Mouse (Mus musculus) neural tube, embryonic 11.5 days (tissue): ENCODE data around the gene Ptgfrn. TPM values are rescaled to one million over a fixed set of nuclear protein-coding genes. Genes with fewer than 3 reads are reported as not detected.
A peak's percentile ranks its signal among the peaks of the same experiment; 100 is the strongest.

ENCODE experiments used
- ATAC-seq: fragments of 200-750 bp; cut with Nextera tagmentation; 2 replicates; pipeline ENCODE4 v1.8.0; 2017; ENCODE audit warnings: moderate number of reproducible peaks, mild to moderate bottlenecking, moderate TSS enrichment, moderate library complexity; ENCODE audit not compliant: insufficient read depth, low FRiP score, low TSS enrichment
- DNase-seq: peaks from one replicate; pipeline ENCODE4 v3.0.0-alpha.2; 2015; ENCODE audit warnings: low spot score
- H3K27ac ChIP-seq: fragments of 300-500 bp; sonication (generic); 2 replicates; pipeline ENCODE4 v1.5.1; 2014; ENCODE audit warnings: low read depth, mild to moderate bottlenecking, low read length
- H3K27me3 ChIP-seq: fragments of 300-500 bp; sonication (generic); 2 replicates; pipeline ENCODE4 v1.6.1; 2014; ENCODE audit warnings: mild to moderate bottlenecking, low read length, mixed read lengths; ENCODE audit not compliant: control insufficient read depth, insufficient read depth
- H3K36me3 ChIP-seq: fragments of 300-500 bp; sonication (generic); 2 replicates; pipeline ENCODE4 v1.6.1; 2014; ENCODE audit warnings: mild to moderate bottlenecking, low read length, moderate library complexity, mixed read lengths; ENCODE audit not compliant: control insufficient read depth, insufficient read depth
- H3K4me1 ChIP-seq: fragments of 300-500 bp; sonication (generic); 2 replicates; pipeline ENCODE4 v1.6.1; 2014; ENCODE audit warnings: low read length, mixed read lengths; ENCODE audit not compliant: control insufficient read depth, insufficient read depth
- H3K4me2 ChIP-seq: fragments of 300-500 bp; sonication (generic); 2 replicates; pipeline ENCODE4 v1.6.1; 2014; ENCODE audit warnings: low read depth, mild to moderate bottlenecking, moderate library complexity
- H3K4me3 ChIP-seq: fragments of 300-500 bp; sonication (generic); 2 replicates; pipeline ENCODE4 v1.5.1; 2014; ENCODE audit warnings: low read depth, low read length
- H3K9ac ChIP-seq: fragments of 300-500 bp; sonication (generic); 2 replicates; pipeline ENCODE4 v1.6.1; 2014; ENCODE audit warnings: mild to moderate bottlenecking, low read length
- H3K9me3 ChIP-seq: fragments of 300-500 bp; sonication (generic); 2 replicates; pipeline ENCODE4 v1.6.1; 2016; ENCODE audit warnings: low read length; ENCODE audit not compliant: control insufficient read depth
- WGBS: fragments of 180-500 bp; shearing (Covaris S2); extraction: QIAGEN DNeasy Blood & Tissue Kit; methylation state at CpG from one replicate; pipeline ENCODE4 v1.1.7; 2014; 5-methylcytosine and 5-hydroxymethylcytosine counted together
- polyA plus RNA-seq: library from polyadenylated mRNA; unstranded; fragments of >200 nt; fragmentation: Nextera tagmentation; extraction: Ambion mirVana; gene quantifications from 2 replicates; pipeline ENCODE4 v1.2.1, GENCODE M21; 2014

The Ptgfrn gene
- polyA plus RNA-seq, 1 experiment from 2014 or later: 3.1 TPM

DNA sequence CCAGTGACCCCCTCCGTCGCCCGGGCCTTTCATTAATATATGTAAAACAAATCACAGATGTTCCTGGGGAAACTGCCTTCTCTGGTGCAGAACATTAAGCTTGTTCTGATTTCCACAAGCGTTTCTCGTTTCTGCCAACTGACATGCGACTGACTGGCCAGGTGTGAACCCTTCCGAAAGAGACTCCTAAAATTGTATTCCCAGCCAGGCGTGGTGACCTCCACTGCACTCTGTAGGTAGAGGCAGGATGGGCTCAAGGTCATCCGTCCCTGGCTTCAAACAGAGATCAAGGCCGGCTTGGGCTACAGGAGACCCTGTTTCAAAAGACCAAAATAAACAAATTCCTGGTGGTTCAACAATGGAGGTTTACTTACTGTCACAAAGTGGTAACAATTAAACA, 1.2 kb upstream of the Ptgfrn start:
- no peak for ATAC-seq
- Histone ChIP-seq H3K4me1 (peaks cover 11% of the 10 kb centered on the region), H3K27ac (no peak overlapping the region), H3K4me3 (no peak overlapping the region), H3K9me3 (no peaks in the 10 kb centered on the region), H3K9ac (no peak overlapping the region), H3K27me3 (no peaks in the 10 kb centered on the region), H3K36me3 (no peaks in the 10 kb centered on the region), H3K4me2 (no peak overlapping the region)
- 45% methylated on average over 10 of the region's 10 CpGs for WGBS
- no peak for DNase-seq

DNA sequence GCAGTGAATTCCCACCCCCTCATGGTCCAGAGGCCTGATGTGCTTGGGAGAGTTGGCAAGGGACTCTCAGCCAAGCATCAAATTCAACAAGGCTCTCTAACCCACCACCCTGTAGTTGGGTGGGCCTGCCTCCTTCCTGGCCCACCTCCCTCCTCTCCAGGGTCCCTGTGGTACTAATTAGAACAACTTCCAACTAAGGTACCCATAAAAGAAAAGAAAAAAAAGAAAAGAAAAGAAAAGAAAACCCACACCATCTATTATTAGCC, 693 bp upstream of the Ptgfrn start:
- H3K4me1 ChIP-seq: peaks cover 11% of the 10 kb centered on the region
- H3K9me3 ChIP-seq: no peaks in the 10 kb centered on the region
- H3K27ac ChIP-seq: no peak overlapping the region
- H3K36me3 ChIP-seq: no peaks in the 10 kb centered on the region
- H3K4me2 ChIP-seq: peak overlapping the region; percentile 93
- peak overlapping the region; percentile 85 for H3K4me3 ChIP-seq
- DNase-seq (no peak), ATAC-seq (no peak)
- H3K27me3 ChIP-seq: no peaks in the 10 kb centered on the region
- H3K9ac ChIP-seq: no peak overlapping the region

DNA sequence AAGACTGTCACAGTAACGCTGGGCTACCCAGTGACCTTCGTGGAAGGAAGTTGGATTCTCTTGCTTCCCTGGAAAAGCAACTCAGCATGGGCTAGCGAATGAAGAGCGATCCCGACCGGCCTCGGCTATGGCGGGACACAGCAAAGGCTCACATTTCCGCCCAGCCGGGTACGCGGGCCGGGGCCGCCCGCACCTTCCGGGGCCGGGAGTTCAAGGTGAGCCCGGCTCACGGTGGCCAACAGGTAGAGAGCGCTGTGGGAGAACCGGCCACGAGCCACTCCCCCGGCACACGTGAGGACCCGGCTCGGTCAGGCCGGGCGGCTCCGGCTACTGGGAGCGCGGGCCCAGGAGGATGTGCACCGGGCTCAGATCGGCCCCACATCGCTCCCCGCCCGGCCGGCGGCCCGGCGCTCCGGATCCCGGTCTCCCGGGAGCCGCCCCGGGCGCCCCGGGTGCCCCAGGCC, 488 bp downstream of the Ptgfrn start:
- H3K27me3 ChIP-seq: no peaks in the 10 kb centered on the region
- H3K9me3 ChIP-seq: no peaks in the 10 kb centered on the region
- DNase-seq (peak; percentile 47), ATAC-seq (peak; percentile 46)
- peak overlapping the region; percentile 89 for H3K9ac ChIP-seq
- peaks cover 11% of the 10 kb centered on the region for H3K4me1 ChIP-seq
- WGBS: under 1% methylated on average over 22 of the region's 47 CpGs
- no peaks in the 10 kb centered on the region for H3K36me3 ChIP-seq
- H3K4me3 ChIP-seq: peak overlapping the region; percentile 85
- peak overlapping the region; percentile 93 for H3K4me2 ChIP-seq
- 0 out of 2 replicates have a peak overlapping the region, but pooled peaks have one; percentile 42 for H3K27ac ChIP-seq

DNA sequence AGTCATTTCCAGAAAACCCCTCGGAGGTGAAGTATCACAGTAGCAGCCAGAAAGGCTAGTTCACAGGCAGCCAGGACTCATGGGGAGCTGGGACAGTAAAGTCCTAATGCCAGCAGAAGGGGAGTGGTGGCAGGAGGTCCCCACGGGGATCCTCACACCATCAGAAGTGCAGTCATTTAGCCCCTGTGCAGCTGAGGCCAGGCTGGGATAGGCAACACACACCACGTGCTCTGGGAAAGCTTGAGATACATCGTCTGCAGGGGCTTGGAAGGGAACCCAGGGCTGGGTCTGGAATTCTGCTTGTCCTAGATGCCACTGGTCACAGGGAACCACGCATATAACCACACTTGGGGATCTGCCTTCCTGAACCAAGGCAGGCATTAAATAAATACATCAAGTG, 1.2 kb downstream of the Ptgfrn start:
- no peaks in the 10 kb centered on the region for H3K36me3 ChIP-seq
- H3K4me2 ChIP-seq: peak overlapping the region; percentile 93
- no peaks in the 10 kb centered on the region for H3K27me3 ChIP-seq
- DNase-seq (no peak), ATAC-seq (no peak)
- H3K9me3 ChIP-seq: no peaks in the 10 kb centered on the region
- H3K4me3 ChIP-seq: peak overlapping the region; percentile 85
- peak overlapping the region; percentile 89 for H3K9ac ChIP-seq
- peaks cover 11% of the 10 kb centered on the region for H3K4me1 ChIP-seq
- no peak overlapping the region for H3K27ac ChIP-seq
- WGBS: 18% methylated on average over 5 of the region's 5 CpGs

DNA sequence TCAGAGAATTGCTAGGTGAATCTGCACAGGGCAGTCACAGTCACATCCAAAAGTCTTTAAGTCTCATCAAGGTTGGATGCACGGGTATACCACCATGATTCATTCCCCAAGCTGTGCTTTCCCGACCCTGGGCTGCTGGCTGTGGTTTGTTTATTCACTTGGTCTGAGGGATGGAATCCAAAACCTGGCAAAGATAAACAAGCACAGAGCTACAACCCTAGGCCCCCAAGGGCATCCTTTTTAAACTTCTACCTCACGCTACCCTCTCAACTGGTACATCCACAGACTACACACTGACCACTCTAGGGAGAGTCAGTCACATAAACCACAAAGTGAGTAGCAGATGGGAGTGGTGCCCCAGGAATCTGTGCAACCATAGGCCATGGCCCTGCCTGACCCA, 1.8 kb downstream of the Ptgfrn start:
- DNase-seq (no peak), ATAC-seq (no peak)
- Histone ChIP-seq H3K9me3 (no peaks in the 10 kb centered on the region), H3K4me2 (peak overlapping the region; percentile 12; the same call in 1 of the 2 replicates), H3K9ac (no peak overlapping the region), H3K27ac (no peak overlapping the region), H3K4me1 (peaks cover 11% of the 10 kb centered on the region), H3K27me3 (no peaks in the 10 kb centered on the region), H3K36me3 (no peaks in the 10 kb centered on the region), H3K4me3 (no peak overlapping the region)
- WGBS: 47% methylated on average over 3 of the region's 3 CpGs

DNA sequence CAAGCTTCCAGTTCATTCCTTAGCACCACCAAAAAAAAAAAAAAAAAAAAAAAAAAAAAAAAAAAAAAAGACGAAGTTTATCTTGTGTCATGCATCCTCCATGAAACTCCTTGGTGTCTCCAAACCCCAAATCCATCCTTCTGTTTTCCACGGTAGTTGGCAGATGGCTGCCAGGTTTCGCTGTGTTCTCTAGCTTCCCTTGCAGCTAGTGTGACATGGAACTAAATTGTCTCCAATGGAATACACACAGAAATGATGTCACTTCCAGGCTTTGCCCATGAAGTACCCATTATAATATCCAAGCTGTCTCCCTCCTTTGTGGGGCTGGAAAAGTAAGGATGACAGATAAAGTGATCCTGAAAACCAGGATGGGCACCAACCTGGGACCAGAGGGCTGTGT, 3.8 kb downstream of the Ptgfrn start:
- Histone ChIP-seq H3K27me3 (no peaks in the 10 kb centered on the region), H3K36me3 (no peaks in the 10 kb centered on the region), H3K9me3 (no peaks in the 10 kb centered on the region), H3K4me3 (no peak overlapping the region), H3K4me1 (peaks cover 10% of the 10 kb centered on the region), H3K9ac (no peak overlapping the region), H3K27ac (no peak overlapping the region), H3K4me2 (no peak overlapping the region)
- DNase-seq (no peak), ATAC-seq (no peak)
- 96% methylated on average over 3 of the region's 3 CpGs for WGBS

DNA sequence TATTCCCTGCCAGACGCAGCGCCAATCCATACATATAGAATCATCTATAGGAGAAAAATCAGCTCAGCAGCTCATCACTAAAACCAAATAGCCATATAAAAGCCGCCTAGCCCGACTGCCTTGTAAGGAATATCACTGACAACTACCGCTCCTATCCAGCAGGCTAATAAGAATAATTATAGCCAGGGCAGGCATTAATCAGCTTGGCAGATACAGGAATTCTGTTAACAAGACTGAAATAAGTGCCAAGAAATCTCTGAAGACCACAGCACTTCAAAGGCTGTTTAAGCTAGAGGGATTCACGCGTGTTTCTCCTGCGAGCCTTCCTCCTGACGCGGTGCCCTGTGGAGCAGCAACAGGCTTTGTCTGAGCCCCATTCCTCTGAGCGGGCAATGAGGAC, 4.6 kb downstream of the Ptgfrn start:
- no peaks in the 10 kb centered on the region for H3K9me3 ChIP-seq
- DNase-seq: no peak
- H3K27ac ChIP-seq: no peak overlapping the region
- ATAC-seq: no peak
- H3K4me3 ChIP-seq: no peak overlapping the region
- peaks cover 9% of the 10 kb centered on the region for H3K4me1 ChIP-seq
- H3K27me3 ChIP-seq: no peaks in the 10 kb centered on the region
- 89% methylated on average over 11 of the region's 11 CpGs for WGBS
- no peak overlapping the region for H3K9ac ChIP-seq
- H3K4me2 ChIP-seq: no peak overlapping the region
- no peaks in the 10 kb centered on the region for H3K36me3 ChIP-seq

DNA sequence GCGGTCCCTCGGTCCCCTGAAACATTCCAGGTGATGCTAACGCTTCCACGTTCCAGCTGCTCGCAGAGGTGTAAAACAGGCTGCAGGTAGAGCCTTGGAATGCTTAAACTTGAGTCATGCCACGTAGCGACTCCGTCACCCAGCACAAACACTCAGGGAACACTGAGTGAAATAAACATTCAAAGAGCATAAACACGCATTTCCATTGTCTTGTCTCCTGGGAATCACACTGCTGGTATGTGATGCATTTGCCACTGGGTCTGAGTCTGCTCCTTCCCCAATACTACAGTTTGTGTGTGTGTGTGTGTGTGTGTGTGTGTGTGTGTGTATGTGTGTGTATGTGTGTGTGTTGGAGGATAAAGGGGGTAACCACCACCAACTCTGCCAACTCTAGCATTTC, 5.2 kb downstream of the Ptgfrn start:
- H3K4me2 ChIP-seq: no peak overlapping the region
- H3K4me3 ChIP-seq: no peak overlapping the region
- H3K9me3 ChIP-seq: no peaks in the 10 kb centered on the region
- DNase-seq (no peak), ATAC-seq (no peak)
- no peak overlapping the region for H3K27ac ChIP-seq
- 92% methylated on average over 9 of the region's 9 CpGs for WGBS
- H3K36me3 ChIP-seq: no peaks in the 10 kb centered on the region
- H3K9ac ChIP-seq: no peak overlapping the region
- no peaks in the 10 kb centered on the region for H3K27me3 ChIP-seq
- H3K4me1 ChIP-seq: peaks cover 9% of the 10 kb centered on the region

DNA sequence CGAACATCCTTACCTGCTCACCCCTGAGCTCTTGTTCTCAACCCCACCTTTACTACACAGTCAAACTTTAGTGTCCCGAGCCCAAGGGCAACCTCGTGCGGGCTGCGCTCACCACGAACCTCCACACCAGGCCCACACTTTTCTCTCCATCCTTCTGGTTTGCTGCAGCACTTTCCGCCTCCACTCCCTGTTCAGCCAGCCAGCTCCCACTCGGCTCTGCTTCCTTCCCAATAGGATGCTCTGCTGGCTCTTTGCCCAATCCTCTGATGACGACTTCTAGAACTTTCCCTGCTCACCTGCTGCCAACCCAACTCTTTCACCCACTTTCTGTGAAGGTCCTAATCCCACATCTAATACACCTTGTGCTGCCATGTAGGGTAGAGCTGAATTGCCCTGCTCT, 6.3 kb downstream of the Ptgfrn start:
- WGBS: 94% methylated on average over 9 of the region's 9 CpGs
- Histone ChIP-seq H3K36me3 (no peaks in the 10 kb centered on the region), H3K27me3 (no peaks in the 10 kb centered on the region), H3K9me3 (no peaks in the 10 kb centered on the region), H3K4me2 (no peak overlapping the region), H3K9ac (no peak overlapping the region), H3K4me3 (no peak overlapping the region), H3K4me1 (peaks cover 3% of the 10 kb centered on the region; the same call in 1 of the 2 replicates), H3K27ac (no peak overlapping the region)
- ATAC-seq (no peak), DNase-seq (no peak)
